Mouse (Mus musculus): Measurements from ENCODE around the gene Cnn2. TPM values are rescaled to one million over a fixed set of nuclear protein-coding genes. Genes with fewer than 3 reads are reported as not detected.

Cnn2 gene
- polyA plus RNA-seq, 1 experiment from 2014 or later = 160 TPM

GRCm38 (mm10) chr10:79964727-79965126, 23.7 kb upstream of the Cnn2 start:
- Histone ChIP-seq H3K4me2 (ENCODE audit: low read depth, low read length, severe bottlenecking) (no peak overlapping the region), H3K9ac (ENCODE audit: low read length) (no peak overlapping the region), H3K27me3 (ENCODE audit: control insufficient read depth, insufficient read depth, low read length) (no peaks in the 10 kb centered on the region; the same call in 1 of the 2 replicates), H3K36me3 (ENCODE audit: control insufficient read depth, insufficient read depth, low read length) (peaks cover 10% of the 10 kb centered on the region; the same call in 1 of the 2 replicates), H3K4me3 (ENCODE audit: low read depth, low read length) (no peak overlapping the region), H3K9me3 (ENCODE audit: control insufficient read depth, low read length) (no peaks in the 10 kb centered on the region), H3K27ac (ENCODE audit: low read depth, low read length) (no peak overlapping the region), H3K4me1 (replicated peaks; ENCODE audit: control insufficient read depth, insufficient read depth, low read length) (peaks cover 8% of the 10 kb centered on the region)
- 89% methylated on average over 7 of the region's 7 CpGs for WGBS
- DNase-seq (ENCODE audit: low spot score) (no peak), ATAC-seq (replicated peaks; ENCODE audit: low FRiP score) (no peak)

- H3K9me3 ChIP-seq (ENCODE audit: control insufficient read depth, low read length) = no peaks in the 10 kb centered on the region
- no peak overlapping the region for H3K27ac ChIP-seq (ENCODE audit: low read depth, low read length)
- ATAC-seq (replicated peaks; ENCODE audit: low FRiP score) (no peak), DNase-seq (ENCODE audit: low spot score) (no peak)
- WGBS = 89% methylated on average over 5 of the region's 5 CpGs
- no peak overlapping the region for H3K9ac ChIP-seq (ENCODE audit: low read length)
- H3K4me3 ChIP-seq (ENCODE audit: low read depth, low read length) = no peak overlapping the region
- no peak overlapping the region for H3K4me2 ChIP-seq (ENCODE audit: low read depth, low read length, severe bottlenecking)
- H3K36me3 ChIP-seq (ENCODE audit: control insufficient read depth, insufficient read depth, low read length) = peaks cover 10% of the 10 kb centered on the region; the same call in 1 of the 2 replicates
- peaks cover under 1% of the 10 kb centered on the region; the same call in 1 of the 2 replicates for H3K27me3 ChIP-seq (ENCODE audit: control insufficient read depth, insufficient read depth, low read length)
- peaks cover 8% of the 10 kb centered on the region for H3K4me1 ChIP-seq (replicated peaks; ENCODE audit: control insufficient read depth, insufficient read depth, low read length)
Observed at GRCm38 (mm10) chr10:79965325-79965724, 23.1 kb upstream of the Cnn2 start.

- H3K4me3 ChIP-seq (ENCODE audit: low read depth, low read length) = no peak overlapping the region
- H3K4me1 ChIP-seq (replicated peaks; ENCODE audit: control insufficient read depth, insufficient read depth, low read length) = peaks cover 8% of the 10 kb centered on the region
- no peak overlapping the region for H3K27ac ChIP-seq (ENCODE audit: low read depth, low read length)
- WGBS = 94% methylated on average over 5 of the region's 5 CpGs
- no peaks in the 10 kb centered on the region for H3K9me3 ChIP-seq (ENCODE audit: control insufficient read depth, low read length)
- H3K36me3 ChIP-seq (ENCODE audit: control insufficient read depth, insufficient read depth, low read length) = peaks cover 10% of the 10 kb centered on the region; the same call in 1 of the 2 replicates
- no peak overlapping the region for H3K4me2 ChIP-seq (ENCODE audit: low read depth, low read length, severe bottlenecking)
- ATAC-seq (replicated peaks; ENCODE audit: low FRiP score) = no peak
- H3K27me3 ChIP-seq (ENCODE audit: control insufficient read depth, insufficient read depth, low read length) = peaks cover 16% of the 10 kb centered on the region
- H3K9ac ChIP-seq (ENCODE audit: low read length) = no peak overlapping the region
- no peak for DNase-seq (ENCODE audit: low spot score)
Observed at GRCm38 (mm10) chr10:79966886-79967400, 21.4 kb upstream of the Cnn2 start.

GRCm38 (mm10) chr10:79968181-79968580, 20.2 kb upstream of the Cnn2 start:
- no peak for ATAC-seq (replicated peaks; ENCODE audit: low FRiP score)
- peaks cover 8% of the 10 kb centered on the region for H3K4me1 ChIP-seq (replicated peaks; ENCODE audit: control insufficient read depth, insufficient read depth, low read length)
- no peak overlapping the region for H3K4me3 ChIP-seq (ENCODE audit: low read depth, low read length)
- no peak overlapping the region for H3K9ac ChIP-seq (ENCODE audit: low read length)
- H3K9me3 ChIP-seq (ENCODE audit: control insufficient read depth, low read length) = no peaks in the 10 kb centered on the region
- no peak for DNase-seq (ENCODE audit: low spot score)
- no peak overlapping the region for H3K27ac ChIP-seq (ENCODE audit: low read depth, low read length)
- peaks cover 20% of the 10 kb centered on the region for H3K27me3 ChIP-seq (ENCODE audit: control insufficient read depth, insufficient read depth, low read length)
- WGBS = 84% methylated on average over 1 of the region's 1 CpGs
- no peak overlapping the region for H3K4me2 ChIP-seq (ENCODE audit: low read depth, low read length, severe bottlenecking)
- peaks cover 8% of the 10 kb centered on the region; the same call in 1 of the 2 replicates for H3K36me3 ChIP-seq (ENCODE audit: control insufficient read depth, insufficient read depth, low read length)

GRCm38 (mm10) chr10:79969124-79969568, 19.2 kb upstream of the Cnn2 start:
- Histone ChIP-seq H3K36me3 (ENCODE audit: control insufficient read depth, insufficient read depth, low read length) (peaks cover 8% of the 10 kb centered on the region; the same call in 1 of the 2 replicates), H3K4me1 (replicated peaks; ENCODE audit: control insufficient read depth, insufficient read depth, low read length) (peaks cover 8% of the 10 kb centered on the region), H3K27me3 (ENCODE audit: control insufficient read depth, insufficient read depth, low read length) (peaks cover 20% of the 10 kb centered on the region), H3K9me3 (ENCODE audit: control insufficient read depth, low read length) (no peaks in the 10 kb centered on the region), H3K4me2 (ENCODE audit: low read depth, low read length, severe bottlenecking) (no peak overlapping the region), H3K4me3 (ENCODE audit: low read depth, low read length) (no peak overlapping the region), H3K9ac (ENCODE audit: low read length) (no peak overlapping the region), H3K27ac (ENCODE audit: low read depth, low read length) (no peak overlapping the region)
- ATAC-seq (replicated peaks; ENCODE audit: low FRiP score) = no peak
- no peak for DNase-seq (ENCODE audit: low spot score)
- WGBS = 12% methylated on average over 3 of the region's 3 CpGs

- peaks cover 20% of the 10 kb centered on the region for H3K27me3 ChIP-seq (ENCODE audit: control insufficient read depth, insufficient read depth, low read length)
- ATAC-seq (replicated peaks; ENCODE audit: low FRiP score) = no peak; the same call in 1 of the 2 replicates
- DNase-seq (ENCODE audit: low spot score) = no peak
- peak within 1 kb of the TSS; percentile 39; the same call in 1 of the 2 replicates for H3K9ac ChIP-seq (ENCODE audit: low read length)
- peaks cover 3% of the 10 kb centered on the region; the same call in 1 of the 2 replicates for H3K36me3 ChIP-seq (ENCODE audit: control insufficient read depth, insufficient read depth, low read length)
- H3K4me3 ChIP-seq (ENCODE audit: low read depth, low read length) = peak within 1 kb of the TSS; percentile 29
- peak within 1 kb of the TSS; percentile 53 for H3K4me2 ChIP-seq (ENCODE audit: low read depth, low read length, severe bottlenecking)
- peaks cover 8% of the 10 kb centered on the region for H3K4me1 ChIP-seq (replicated peaks; ENCODE audit: control insufficient read depth, insufficient read depth, low read length)
- no peak within 1 kb of the TSS for H3K27ac ChIP-seq (ENCODE audit: low read depth, low read length)
- WGBS = 8% methylated on average over 47 of the region's 47 CpGs
- no peaks in the 10 kb centered on the region for H3K9me3 ChIP-seq (ENCODE audit: control insufficient read depth, low read length)
Observed at GRCm38 (mm10) chr10:79970415-79971182, 17.8 kb upstream of the Cnn2 start, which contains the start of gene Grin3b. Gene Grin3b, plus strand, starts transcription at chr10:79970715.

GRCm38 (mm10) chr10:79971183-79971497, 17.2 kb upstream of the Cnn2 start:
- Histone ChIP-seq H3K36me3 (ENCODE audit: control insufficient read depth, insufficient read depth, low read length) (peaks cover 5% of the 10 kb centered on the region), H3K27me3 (ENCODE audit: control insufficient read depth, insufficient read depth, low read length) (peaks cover 20% of the 10 kb centered on the region), H3K9ac (ENCODE audit: low read length) (peak overlapping the region; percentile 39; the same call in 1 of the 2 replicates), H3K4me3 (ENCODE audit: low read depth, low read length) (peak overlapping the region; percentile 29), H3K9me3 (ENCODE audit: control insufficient read depth, low read length) (no peaks in the 10 kb centered on the region), H3K4me1 (replicated peaks; ENCODE audit: control insufficient read depth, insufficient read depth, low read length) (peaks cover 8% of the 10 kb centered on the region), H3K27ac (ENCODE audit: low read depth, low read length) (no peak overlapping the region), H3K4me2 (ENCODE audit: low read depth, low read length, severe bottlenecking) (peak overlapping the region; percentile 53)
- no peak for ATAC-seq (replicated peaks; ENCODE audit: low FRiP score)
- DNase-seq (ENCODE audit: low spot score) = no peak
- 4% methylated on average over 21 of the region's 21 CpGs for WGBS

- Histone ChIP-seq H3K27ac (ENCODE audit: low read depth, low read length) (no peak overlapping the region), H3K27me3 (ENCODE audit: control insufficient read depth, insufficient read depth, low read length) (peaks cover 20% of the 10 kb centered on the region), H3K36me3 (ENCODE audit: control insufficient read depth, insufficient read depth, low read length) (peaks cover 15% of the 10 kb centered on the region), H3K9me3 (ENCODE audit: control insufficient read depth, low read length) (no peaks in the 10 kb centered on the region), H3K4me1 (replicated peaks; ENCODE audit: control insufficient read depth, insufficient read depth, low read length) (peaks cover 8% of the 10 kb centered on the region), H3K4me2 (ENCODE audit: low read depth, low read length, severe bottlenecking) (no peak overlapping the region), H3K4me3 (ENCODE audit: low read depth, low read length) (no peak overlapping the region), H3K9ac (ENCODE audit: low read length) (no peak overlapping the region)
- WGBS = 72% methylated on average over 14 of the region's 14 CpGs
- ATAC-seq (replicated peaks; ENCODE audit: low FRiP score) (no peak), DNase-seq (ENCODE audit: low spot score) (no peak)
Observed at GRCm38 (mm10) chr10:79972831-79973230, 15.6 kb upstream of the Cnn2 start.
